Mouse (Mus musculus) lung, postnatal 0 days (tissue): ENCODE data around the gene Inava.

Experiments
- CTCF ChIP-seq: IDR thresholded peaks from 2 replicates; pipeline ENCODE4 v1.5.1; 2016; ENCODE audit warnings: antibody characterized with exemption, mild to moderate bottlenecking
- EP300 ChIP-seq: IDR thresholded peaks from 2 replicates; pipeline ENCODE4 v1.6.1; 2016; ENCODE audit warnings: antibody characterized with exemption, mild to moderate bottlenecking, control low read depth

- TF ChIP-seq CTCF (no peak), EP300 (no peak)
Measured at GRCm38 (mm10) chr1:136190033-136190432, 44.0 kb downstream of the Inava start.
